Mouse (Mus musculus): ENCODE results near the gene Tnfsf13. TPM values are rescaled to one million over a fixed set of nuclear protein-coding genes. Genes with fewer than 3 reads are reported as not detected.
"Not testable (repeated sequence)": the region's sequence is repeated elsewhere in the genome, so short reads cannot be mapped to it uniquely, and the experiment has no call there.

Tnfsf13 gene
- total and polyA plus RNA-seq, 2 experiments from 2014 or later, result 0.98 to 1.8 TPM

- no peak overlapping the region for H3K4me2 ChIP-seq (ENCODE audit: low read depth, low read length)
- WGBS, result 55% methylated on average over 2 of the region's 2 CpGs
- no peak for TF ChIP-seq CTCF (IDR thresholded peaks at IDR 0.05; ENCODE audit: low read depth)
Observed at GRCm38 (mm10) chr11:69704613-69705010, 19.0 kb upstream of the Tnfsf13 start.

GRCm38 (mm10) chr11:69703814-69704612 is 18.4 kb upstream of the Tnfsf13 start:
- no peak overlapping the region for H3K4me2 ChIP-seq (ENCODE audit: low read depth, low read length)
- H3K9ac ChIP-seq (replicated peaks; ENCODE audit: low read length), result no peak overlapping the region
- DNase-seq (ENCODE audit: low spot score), result no peak
- no peaks in the 10 kb centered on the region for H3K9me3 ChIP-seq (ENCODE audit: low read length)
- no peak for TF ChIP-seq CTCF (IDR thresholded peaks at IDR 0.05; ENCODE audit: low read depth)
- H3K27me3 ChIP-seq (ENCODE audit: insufficient read depth, low read length), result no peaks in the 10 kb centered on the region
- H3K4me1 ChIP-seq (ENCODE audit: insufficient read depth, low read length), result 0 out of 2 replicates have a peak, but pooled peaks cover 5% of the 10 kb centered on the region
- no peak overlapping the region for H3K27ac ChIP-seq
- H3K36me3 ChIP-seq (ENCODE audit: insufficient read depth, low read length), result no peaks in the 10 kb centered on the region
- no peak overlapping the region for H3K4me3 ChIP-seq (ENCODE audit: low read length)
- WGBS, result 59% methylated on average over 8 of the region's 8 CpGs
- ATAC-seq, result no peak

More at GRCm38 (mm10) chr11:69704613-69705010, 19.0 kb upstream of the Tnfsf13 start:
- Histone ChIP-seq H3K9ac (replicated peaks; ENCODE audit: low read length) (no peak overlapping the region), H3K4me3 (ENCODE audit: low read length) (no peak overlapping the region), H3K4me1 (ENCODE audit: insufficient read depth, low read length) (0 out of 2 replicates have a peak, but pooled peaks cover 5% of the 10 kb centered on the region), H3K9me3 (ENCODE audit: low read length) (no peaks in the 10 kb centered on the region), H3K27ac (no peak overlapping the region), H3K36me3 (ENCODE audit: insufficient read depth, low read length) (no peaks in the 10 kb centered on the region), H3K27me3 (ENCODE audit: insufficient read depth, low read length) (no peaks in the 10 kb centered on the region)
- no peak for ATAC-seq
- no peak for DNase-seq (ENCODE audit: low spot score)

DNA sequence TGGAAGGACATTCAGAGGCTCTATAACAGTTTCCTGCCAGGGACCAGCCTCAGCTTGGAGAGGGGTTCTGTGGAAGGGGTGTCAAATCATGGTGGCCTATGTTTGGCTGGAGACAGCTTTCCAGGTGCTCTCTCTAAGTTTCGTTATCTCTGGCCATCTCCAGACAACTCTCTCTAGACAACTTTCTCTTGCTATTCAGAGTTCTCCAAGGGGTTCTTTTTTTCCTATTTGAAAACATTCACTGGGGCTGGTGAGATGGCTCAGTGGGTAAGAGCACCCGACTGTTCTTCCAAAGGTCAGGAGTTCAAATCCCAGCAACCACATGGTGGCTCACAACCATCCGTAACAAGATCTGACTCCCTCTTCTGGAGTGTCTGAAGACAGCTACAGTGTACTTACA is 17.8 kb upstream of the Tnfsf13 start:
- WGBS, result 67% methylated on average over 2 of the region's 3 CpGs
- DNase-seq (ENCODE audit: low spot score); H3K4me1 ChIP-seq (ENCODE audit: insufficient read depth, low read length); H3K27ac ChIP-seq; H3K4me3 ChIP-seq (ENCODE audit: low read length); ATAC-seq; H3K9me3 ChIP-seq (ENCODE audit: low read length); H3K36me3 ChIP-seq (ENCODE audit: insufficient read depth, low read length); H3K9ac ChIP-seq (replicated peaks; ENCODE audit: low read length); H3K27me3 ChIP-seq (ENCODE audit: insufficient read depth, low read length); H3K4me2 ChIP-seq (ENCODE audit: low read depth, low read length): not testable (repeated sequence)

DNA sequence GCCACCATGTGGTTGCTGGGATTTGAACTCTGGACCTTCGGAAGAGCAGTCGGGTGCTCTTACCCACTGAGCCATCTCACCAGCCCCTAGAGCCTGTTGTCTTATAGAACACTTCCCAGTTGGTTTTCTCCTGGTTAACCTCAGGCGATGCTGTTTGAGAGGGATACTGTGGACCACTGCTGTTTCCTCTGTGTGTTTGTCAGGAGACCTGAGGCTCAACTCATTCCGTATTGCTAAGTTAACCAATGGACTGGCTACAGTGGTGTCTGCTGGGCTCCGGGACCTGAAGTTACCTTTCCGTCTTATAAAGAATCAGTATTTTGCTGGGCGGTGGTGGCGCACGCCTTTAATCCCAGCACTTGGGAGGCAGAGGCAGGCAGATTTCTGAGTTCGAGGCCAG is 17.3 kb upstream of the Tnfsf13 start:
- H3K27me3 ChIP-seq (ENCODE audit: insufficient read depth, low read length); H3K4me2 ChIP-seq (ENCODE audit: low read depth, low read length); H3K9ac ChIP-seq (replicated peaks; ENCODE audit: low read length); H3K4me3 ChIP-seq (ENCODE audit: low read length); H3K36me3 ChIP-seq (ENCODE audit: insufficient read depth, low read length); H3K27ac ChIP-seq; H3K9me3 ChIP-seq (ENCODE audit: low read length); DNase-seq (ENCODE audit: low spot score); H3K4me1 ChIP-seq (ENCODE audit: insufficient read depth, low read length); ATAC-seq: not testable (repeated sequence)
- 97% methylated on average over 10 of the region's 10 CpGs for WGBS

GRCm38 (mm10) chr11:69699595-69699994 is 14.0 kb upstream of the Tnfsf13 start:
- H3K36me3 ChIP-seq (ENCODE audit: insufficient read depth, low read length), result no peaks in the 10 kb centered on the region
- 86% methylated on average over 1 of the region's 1 CpGs for WGBS
- H3K4me2 ChIP-seq (ENCODE audit: low read depth, low read length), result no peak overlapping the region
- no peaks in the 10 kb centered on the region; the same call in 1 of the 2 replicates for H3K4me1 ChIP-seq (ENCODE audit: insufficient read depth, low read length)
- H3K4me3 ChIP-seq (ENCODE audit: low read length), result no peak overlapping the region
- H3K27me3 ChIP-seq (ENCODE audit: insufficient read depth, low read length), result no peaks in the 10 kb centered on the region
- DNase-seq (ENCODE audit: low spot score) (no peak), ATAC-seq (no peak)
- no peak overlapping the region for H3K27ac ChIP-seq
- no peaks in the 10 kb centered on the region for H3K9me3 ChIP-seq (ENCODE audit: low read length)
- no peak overlapping the region for H3K9ac ChIP-seq (replicated peaks; ENCODE audit: low read length)
- TF ChIP-seq CTCF (IDR thresholded peaks at IDR 0.05; ENCODE audit: low read depth), result no peak

GRCm38 (mm10) chr11:69698574-69698973 is 13.0 kb upstream of the Tnfsf13 start:
- no peak overlapping the region for H3K4me2 ChIP-seq (ENCODE audit: low read depth, low read length)
- WGBS, result 68% methylated on average over 5 of the region's 5 CpGs
- no peak overlapping the region for H3K27ac ChIP-seq
- ATAC-seq (no peak), DNase-seq (ENCODE audit: low spot score) (no peak)
- no peaks in the 10 kb centered on the region for H3K9me3 ChIP-seq (ENCODE audit: low read length)
- H3K27me3 ChIP-seq (ENCODE audit: insufficient read depth, low read length), result no peaks in the 10 kb centered on the region
- H3K9ac ChIP-seq (replicated peaks; ENCODE audit: low read length), result no peak overlapping the region
- no peak overlapping the region for H3K4me3 ChIP-seq (ENCODE audit: low read length)
- H3K4me1 ChIP-seq (ENCODE audit: insufficient read depth, low read length), result no peaks in the 10 kb centered on the region; the same call in 1 of the 2 replicates
- TF ChIP-seq CTCF (IDR thresholded peaks at IDR 0.05; ENCODE audit: low read depth), result peak; percentile 27; the same call in 1 of the 2 replicates
- no peaks in the 10 kb centered on the region for H3K36me3 ChIP-seq (ENCODE audit: insufficient read depth, low read length)

GRCm38 (mm10) chr11:69697396-69697795 is 11.8 kb upstream of the Tnfsf13 start:
- no peak overlapping the region for H3K4me3 ChIP-seq (ENCODE audit: low read length)
- H3K9me3 ChIP-seq (ENCODE audit: low read length), result no peaks in the 10 kb centered on the region
- TF ChIP-seq CTCF (IDR thresholded peaks at IDR 0.05; ENCODE audit: low read depth), result no peak
- no peaks in the 10 kb centered on the region for H3K36me3 ChIP-seq (ENCODE audit: insufficient read depth, low read length)
- no peak for DNase-seq (ENCODE audit: low spot score)
- no peak overlapping the region for H3K4me2 ChIP-seq (ENCODE audit: low read depth, low read length)
- ATAC-seq, result no peak
- H3K4me1 ChIP-seq (ENCODE audit: insufficient read depth, low read length), result no peaks in the 10 kb centered on the region; the same call in 1 of the 2 replicates
- H3K27ac ChIP-seq, result no peak overlapping the region
- WGBS, result 87% methylated on average over 3 of the region's 3 CpGs
- H3K9ac ChIP-seq (replicated peaks; ENCODE audit: low read length), result no peak overlapping the region
- H3K27me3 ChIP-seq (ENCODE audit: insufficient read depth, low read length), result no peaks in the 10 kb centered on the region

Measured in hindbrain, postnatal 0 days (tissue).